Mouse (Mus musculus): Measurements from ENCODE around the gene Shb. TPM values are rescaled to one million over a fixed set of nuclear protein-coding genes. Genes with fewer than 3 reads are reported as not detected.
"Not testable (repeated sequence)": the region's sequence is repeated elsewhere in the genome, so short reads cannot be mapped to it uniquely, and the experiment has no call there.

The Shb gene
- polyA plus RNA-seq, 1 experiment from 2014 or later = 3.0 TPM

GRCm38 (mm10) chr4:45403499-45403878, 128.8 kb downstream of the Shb start:
- H3K36me3 ChIP-seq = peaks cover 65% of the 10 kb centered on the region
- no peaks in the 10 kb centered on the region for H3K9me3 ChIP-seq (replicated peaks)
- no peak for DNase-seq
- 35% methylated on average over 7 of the region's 7 CpGs for whole genome bisulfite sequencing (ENCODE audit: insufficient replicate concordance)
- ATAC-seq (ENCODE audit: low read depth) = no peak
- peak overlapping the region; percentile 40 for H3K4me3 ChIP-seq (replicated peaks)
- peak overlapping the region; percentile 67 for H3K9ac ChIP-seq
- H3K4me2 ChIP-seq = peak overlapping the region; percentile 67
- peak overlapping the region; percentile 96 for H3K27ac ChIP-seq
- H3K27me3 ChIP-seq = no peaks in the 10 kb centered on the region
- H3K4me1 ChIP-seq (replicated peaks) = peaks cover 64% of the 10 kb centered on the region

GRCm38 (mm10) chr4:45402878-45403498, 129.3 kb downstream of the Shb start:
- Histone ChIP-seq H3K4me1 (replicated peaks) (peaks cover 66% of the 10 kb centered on the region), H3K4me3 (replicated peaks) (peak overlapping the region; percentile 40), H3K9me3 (replicated peaks) (no peaks in the 10 kb centered on the region), H3K27me3 (no peaks in the 10 kb centered on the region), H3K9ac (peak overlapping the region; percentile 67), H3K36me3 (peaks cover 70% of the 10 kb centered on the region), H3K4me2 (peak overlapping the region; percentile 67), H3K27ac (peak overlapping the region; percentile 96)
- peak; percentile 89 for ATAC-seq (ENCODE audit: low read depth)
- DNase-seq = peak; percentile 60
- WGBS (ENCODE audit: insufficient replicate concordance) = 18% methylated on average over 7 of the region's 7 CpGs

GRCm38 (mm10) chr4:45402281-45402680, 130.0 kb downstream of the Shb start:
- no peaks in the 10 kb centered on the region for H3K27me3 ChIP-seq
- peak overlapping the region; percentile 40 for H3K4me3 ChIP-seq (replicated peaks)
- H3K9ac ChIP-seq = peak overlapping the region; percentile 67
- H3K9me3 ChIP-seq (replicated peaks) = no peaks in the 10 kb centered on the region
- WGBS (ENCODE audit: insufficient replicate concordance) = 73% methylated on average over 4 of the region's 4 CpGs
- peaks cover 64% of the 10 kb centered on the region for H3K4me1 ChIP-seq (replicated peaks)
- H3K36me3 ChIP-seq = peaks cover 77% of the 10 kb centered on the region
- H3K27ac ChIP-seq = peak overlapping the region; percentile 96
- H3K4me2 ChIP-seq = peak overlapping the region; percentile 67
- ATAC-seq (ENCODE audit: low read depth) (no peak), DNase-seq (no peak)

- no peak overlapping the region for H3K27ac ChIP-seq
- no peak for DNase-seq
- peaks cover 39% of the 10 kb centered on the region for H3K4me1 ChIP-seq (replicated peaks)
- 93% methylated on average over 45 of the region's 45 CpGs for WGBS (ENCODE audit: insufficient replicate concordance)
- H3K9me3 ChIP-seq (replicated peaks) = no peaks in the 10 kb centered on the region
- peaks cover 95% of the 10 kb centered on the region for H3K36me3 ChIP-seq
- ATAC-seq (ENCODE audit: low read depth) = no peak
- H3K9ac ChIP-seq = no peak overlapping the region
- H3K27me3 ChIP-seq = no peaks in the 10 kb centered on the region
- no peak overlapping the region for H3K4me2 ChIP-seq
- no peak overlapping the region for H3K4me3 ChIP-seq (replicated peaks)
Observed at GRCm38 (mm10) chr4:45399421-45400210, 132.7 kb downstream of the Shb start.

GRCm38 (mm10) chr4:45398315-45398714, 134.0 kb downstream of the Shb start:
- Histone ChIP-seq H3K36me3 (peaks cover 91% of the 10 kb centered on the region), H3K4me1 (replicated peaks) (peaks cover 26% of the 10 kb centered on the region)
- H3K27ac ChIP-seq; H3K9me3 ChIP-seq (replicated peaks); H3K4me2 ChIP-seq; H3K4me3 ChIP-seq (replicated peaks); H3K27me3 ChIP-seq; ATAC-seq (ENCODE audit: low read depth); H3K9ac ChIP-seq; DNase-seq: not testable (repeated sequence)
- 83% methylated on average over 5 of the region's 5 CpGs for WGBS (ENCODE audit: insufficient replicate concordance)

GRCm38 (mm10) chr4:45396211-45396610, 136.1 kb downstream of the Shb start:
- not testable (repeated sequence) for H3K27me3 ChIP-seq; H3K4me2 ChIP-seq; H3K9me3 ChIP-seq (replicated peaks); H3K9ac ChIP-seq; ATAC-seq (ENCODE audit: low read depth); H3K4me1 ChIP-seq (replicated peaks); DNase-seq; H3K27ac ChIP-seq; H3K4me3 ChIP-seq (replicated peaks)
- 33% methylated on average over 6 of the region's 6 CpGs for WGBS (ENCODE audit: insufficient replicate concordance)
- peaks cover 71% of the 10 kb centered on the region for H3K36me3 ChIP-seq

GRCm38 (mm10) chr4:45393658-45394057, 138.6 kb downstream of the Shb start:
- H3K9me3 ChIP-seq (replicated peaks) = no peaks in the 10 kb centered on the region
- 0 out of 2 replicates have a peak, but pooled peaks cover 5% of the 10 kb centered on the region for H3K4me1 ChIP-seq (replicated peaks)
- H3K27ac ChIP-seq = no peak overlapping the region
- no peak for DNase-seq
- H3K9ac ChIP-seq = no peak overlapping the region
- no peak overlapping the region for H3K4me3 ChIP-seq (replicated peaks)
- H3K27me3 ChIP-seq = no peaks in the 10 kb centered on the region
- no peak overlapping the region for H3K4me2 ChIP-seq
- 63% methylated on average over 5 of the region's 5 CpGs for WGBS (ENCODE audit: insufficient replicate concordance)
- peaks cover 47% of the 10 kb centered on the region for H3K36me3 ChIP-seq
- ATAC-seq (ENCODE audit: low read depth) = no peak

- Histone ChIP-seq H3K9ac (no peak overlapping the region), H3K27me3 (no peaks in the 10 kb centered on the region), H3K27ac (no peak overlapping the region), H3K36me3 (peaks cover 40% of the 10 kb centered on the region), H3K4me2 (no peak overlapping the region), H3K9me3 (replicated peaks) (no peaks in the 10 kb centered on the region), H3K4me1 (replicated peaks) (0 out of 2 replicates have a peak, but pooled peaks cover 3% of the 10 kb centered on the region), H3K4me3 (replicated peaks) (no peak overlapping the region)
- WGBS (ENCODE audit: insufficient replicate concordance) = 44% methylated on average over 8 of the region's 8 CpGs
- DNase-seq = no peak
- no peak for ATAC-seq (ENCODE audit: low read depth)
Observed at GRCm38 (mm10) chr4:45392994-45393393, 139.3 kb downstream of the Shb start.

- DNase-seq = no peak
- H3K27me3 ChIP-seq = no peaks in the 10 kb centered on the region
- peaks cover 36% of the 10 kb centered on the region for H3K36me3 ChIP-seq
- no peak overlapping the region for H3K27ac ChIP-seq
- WGBS (ENCODE audit: insufficient replicate concordance) = 67% methylated on average over 11 of the region's 11 CpGs
- ATAC-seq (ENCODE audit: low read depth) = no peak
- no peaks in the 10 kb centered on the region for H3K9me3 ChIP-seq (replicated peaks)
- H3K4me2 ChIP-seq = no peak overlapping the region
- no peak overlapping the region for H3K4me3 ChIP-seq (replicated peaks)
- H3K4me1 ChIP-seq (replicated peaks) = no peaks in the 10 kb centered on the region
- no peak overlapping the region for H3K9ac ChIP-seq
Observed at GRCm38 (mm10) chr4:45392572-45392971, 139.7 kb downstream of the Shb start.

- Histone ChIP-seq H3K27ac (no peak overlapping the region), H3K4me3 (replicated peaks) (no peak overlapping the region), H3K9me3 (replicated peaks) (no peaks in the 10 kb centered on the region), H3K9ac (no peak overlapping the region), H3K4me2 (no peak overlapping the region), H3K4me1 (replicated peaks) (no peaks in the 10 kb centered on the region), H3K27me3 (no peaks in the 10 kb centered on the region), H3K36me3 (peaks cover 31% of the 10 kb centered on the region)
- DNase-seq = no peak
- ATAC-seq (ENCODE audit: low read depth) = no peak
- 72% methylated on average over 4 of the region's 4 CpGs for WGBS (ENCODE audit: insufficient replicate concordance)
Observed at GRCm38 (mm10) chr4:45392099-45392498, 140.2 kb downstream of the Shb start.

GRCm38 (mm10) chr4:45387296-45387695, 145.0 kb downstream of the Shb start:
- not testable (repeated sequence) for ATAC-seq (ENCODE audit: low read depth); H3K27ac ChIP-seq; H3K36me3 ChIP-seq; H3K4me2 ChIP-seq; H3K4me1 ChIP-seq (replicated peaks); H3K9ac ChIP-seq; H3K9me3 ChIP-seq (replicated peaks); H3K27me3 ChIP-seq; DNase-seq; H3K4me3 ChIP-seq (replicated peaks)
- WGBS (ENCODE audit: insufficient replicate concordance) = 79% methylated on average over 5 of the region's 5 CpGs
